Mouse (Mus musculus): ENCODE measurements at regions not wholly inside any gene's neighbourhood (a gene's known extent, or its start where the extent isn't known, plus 50 kb on each side); places are given as distances from the start of the nearest gene placed in this dataset.

DNA sequence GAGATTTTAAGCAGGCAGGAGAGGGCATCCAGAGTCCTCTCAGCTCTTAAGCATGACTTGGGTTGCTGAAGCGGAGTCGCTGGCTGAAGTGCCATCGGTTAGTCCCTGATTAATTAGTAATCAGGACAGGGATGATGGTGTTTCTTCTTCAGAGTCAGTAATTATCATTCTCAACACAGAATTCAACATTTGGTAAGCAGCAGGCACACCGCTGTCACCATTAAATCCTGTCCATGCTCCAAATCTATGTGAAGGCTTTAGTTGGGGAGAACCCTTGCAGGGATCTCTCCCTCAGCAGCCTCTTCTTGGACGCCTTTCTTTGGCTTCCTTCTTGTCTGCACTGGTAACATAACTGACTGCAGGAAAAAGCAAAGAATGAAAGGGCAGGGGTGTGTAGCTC, 142.7 kb downstream of the 1190002N15Rik start:
- ATAC-seq (ENCODE audit: low FRiP score, low read depth) (no peak), DNase-seq (ENCODE audit: low spot score) (no peak)
- H3K27ac ChIP-seq (replicated peaks; ENCODE audit: low read depth, low read length), result no peak overlapping the region
- 89% methylated on average over 5 of the region's 5 CpGs for WGBS
- no peak overlapping the region for H3K9ac ChIP-seq (ENCODE audit: low read depth, low read length, severe bottlenecking)
- TF ChIP-seq POLR2A (IDR thresholded peaks at IDR 0.05; ENCODE audit: borderline replicate concordance, extremely low read depth, insufficient read depth, insufficient read length), result no peak
- H3K4me3 ChIP-seq (replicated peaks; ENCODE audit: low read length), result no peak overlapping the region
- no peaks in the 10 kb centered on the region for H3K9me3 ChIP-seq (ENCODE audit: control insufficient read depth, low read length)
- H3K36me3 ChIP-seq (ENCODE audit: control insufficient read depth, insufficient read depth, low read length), result no peaks in the 10 kb centered on the region
- no peaks in the 10 kb centered on the region for H3K4me1 ChIP-seq (ENCODE audit: control insufficient read depth, insufficient read depth, low read length)
- H3K4me2 ChIP-seq (replicated peaks; ENCODE audit: low read depth, low read length, severe bottlenecking), result no peak overlapping the region
- no peaks in the 10 kb centered on the region for H3K27me3 ChIP-seq (ENCODE audit: control insufficient read depth, insufficient read depth, low read length)

DNA sequence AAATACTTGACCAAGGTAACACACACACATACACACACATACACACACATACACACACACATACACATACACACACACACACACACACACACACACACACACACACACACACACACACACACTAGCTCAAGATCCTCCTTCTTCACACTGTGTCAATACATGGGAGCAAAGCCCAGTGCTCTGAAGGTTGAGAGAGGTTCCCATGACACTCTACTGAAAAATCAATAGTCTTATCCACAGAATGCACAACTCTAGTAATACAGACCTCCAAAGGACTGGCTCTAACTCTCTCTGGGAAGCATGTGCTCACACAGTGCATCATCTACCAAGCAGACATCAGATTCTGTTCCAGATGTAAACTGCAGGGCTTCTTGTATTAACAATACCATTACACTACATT, 151.7 kb downstream of the 1190002N15Rik start:
- Histone ChIP-seq H3K27ac (replicated peaks; ENCODE audit: low read depth, low read length) (no peak overlapping the region), H3K4me1 (ENCODE audit: control insufficient read depth, insufficient read depth, low read length) (no peaks in the 10 kb centered on the region), H3K9ac (ENCODE audit: low read depth, low read length, severe bottlenecking) (no peak overlapping the region), H3K4me2 (replicated peaks; ENCODE audit: low read depth, low read length, severe bottlenecking) (no peak overlapping the region), H3K9me3 (ENCODE audit: control insufficient read depth, low read length) (no peaks in the 10 kb centered on the region), H3K36me3 (ENCODE audit: control insufficient read depth, insufficient read depth, low read length) (no peaks in the 10 kb centered on the region), H3K27me3 (ENCODE audit: control insufficient read depth, insufficient read depth, low read length) (no peaks in the 10 kb centered on the region), H3K4me3 (replicated peaks; ENCODE audit: low read length) (no peak overlapping the region)
- DNase-seq (ENCODE audit: low spot score) (no peak), ATAC-seq (ENCODE audit: low FRiP score, low read depth) (no peak)
- no peak for TF ChIP-seq POLR2A (IDR thresholded peaks at IDR 0.05; ENCODE audit: borderline replicate concordance, extremely low read depth, insufficient read depth, insufficient read length)

DNA sequence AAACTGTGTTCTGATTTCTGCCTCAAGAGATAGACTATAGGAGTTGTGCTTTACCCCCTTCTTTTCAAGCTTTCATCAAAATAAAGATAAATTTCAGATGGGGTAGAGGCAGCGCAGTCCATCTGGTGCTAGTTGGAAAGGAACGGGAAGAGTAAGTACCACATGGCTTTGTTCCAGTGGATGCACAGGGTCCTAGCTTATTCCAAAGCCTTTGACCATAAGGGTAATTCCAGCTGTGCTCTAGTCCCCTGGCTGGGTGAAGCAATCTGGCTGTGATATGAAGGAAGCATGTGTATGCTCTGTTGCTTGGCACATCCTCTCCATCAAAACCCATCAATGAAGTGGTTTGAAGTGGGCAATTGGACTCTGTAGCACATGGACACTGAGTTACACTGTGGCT, 155.6 kb downstream of the 1190002N15Rik start:
- Histone ChIP-seq H3K4me3 (replicated peaks; ENCODE audit: low read length) (no peak overlapping the region), H3K9ac (ENCODE audit: low read depth, low read length, severe bottlenecking) (no peak overlapping the region), H3K9me3 (ENCODE audit: control insufficient read depth, low read length) (no peaks in the 10 kb centered on the region), H3K36me3 (ENCODE audit: control insufficient read depth, insufficient read depth, low read length) (no peaks in the 10 kb centered on the region), H3K27me3 (ENCODE audit: control insufficient read depth, insufficient read depth, low read length) (no peaks in the 10 kb centered on the region), H3K27ac (replicated peaks; ENCODE audit: low read depth, low read length) (no peak overlapping the region), H3K4me1 (ENCODE audit: control insufficient read depth, insufficient read depth, low read length) (0 out of 2 replicates have a peak, but pooled peaks cover 3% of the 10 kb centered on the region), H3K4me2 (replicated peaks; ENCODE audit: low read depth, low read length, severe bottlenecking) (no peak overlapping the region)
- no peak for TF ChIP-seq POLR2A (IDR thresholded peaks at IDR 0.05; ENCODE audit: borderline replicate concordance, extremely low read depth, insufficient read depth, insufficient read length)
- ATAC-seq (ENCODE audit: low FRiP score, low read depth) (no peak), DNase-seq (ENCODE audit: low spot score) (no peak)
- WGBS, result 71% methylated on average over 2 of the region's 2 CpGs

DNA sequence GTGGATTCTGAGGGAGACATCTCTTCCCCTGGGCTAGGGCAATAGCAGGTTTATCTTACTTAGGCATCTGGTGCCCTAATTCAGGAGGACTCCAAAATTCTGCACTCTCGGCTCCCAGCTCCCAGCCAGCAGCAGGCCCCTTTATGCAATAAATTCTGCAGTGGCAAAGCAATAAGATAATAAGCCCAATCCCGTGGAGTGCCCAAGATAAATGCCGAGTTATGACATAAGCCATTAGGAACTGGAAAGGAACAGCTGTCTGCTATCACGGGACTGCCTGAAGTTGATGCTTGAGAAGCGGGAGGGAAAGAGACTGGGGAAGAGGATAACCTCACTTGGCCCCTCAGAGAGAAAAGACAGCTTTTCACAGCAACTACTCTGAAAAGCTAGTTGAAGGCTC, 159.0 kb downstream of the 1190002N15Rik start:
- Histone ChIP-seq H3K36me3 (ENCODE audit: control insufficient read depth, insufficient read depth, low read length) (no peaks in the 10 kb centered on the region), H3K9me3 (ENCODE audit: control insufficient read depth, low read length) (no peaks in the 10 kb centered on the region), H3K27me3 (ENCODE audit: control insufficient read depth, insufficient read depth, low read length) (no peaks in the 10 kb centered on the region), H3K9ac (ENCODE audit: low read depth, low read length, severe bottlenecking) (no peak overlapping the region), H3K4me1 (ENCODE audit: control insufficient read depth, insufficient read depth, low read length) (0 out of 2 replicates have a peak, but pooled peaks cover 3% of the 10 kb centered on the region), H3K4me3 (replicated peaks; ENCODE audit: low read length) (no peak overlapping the region), H3K27ac (replicated peaks; ENCODE audit: low read depth, low read length) (no peak overlapping the region), H3K4me2 (replicated peaks; ENCODE audit: low read depth, low read length, severe bottlenecking) (no peak overlapping the region)
- 42% methylated on average over 5 of the region's 5 CpGs for WGBS
- ATAC-seq (ENCODE audit: low FRiP score, low read depth) (no peak), DNase-seq (ENCODE audit: low spot score) (no peak)
- TF ChIP-seq POLR2A (IDR thresholded peaks at IDR 0.05; ENCODE audit: borderline replicate concordance, extremely low read depth, insufficient read depth, insufficient read length), result no peak

DNA sequence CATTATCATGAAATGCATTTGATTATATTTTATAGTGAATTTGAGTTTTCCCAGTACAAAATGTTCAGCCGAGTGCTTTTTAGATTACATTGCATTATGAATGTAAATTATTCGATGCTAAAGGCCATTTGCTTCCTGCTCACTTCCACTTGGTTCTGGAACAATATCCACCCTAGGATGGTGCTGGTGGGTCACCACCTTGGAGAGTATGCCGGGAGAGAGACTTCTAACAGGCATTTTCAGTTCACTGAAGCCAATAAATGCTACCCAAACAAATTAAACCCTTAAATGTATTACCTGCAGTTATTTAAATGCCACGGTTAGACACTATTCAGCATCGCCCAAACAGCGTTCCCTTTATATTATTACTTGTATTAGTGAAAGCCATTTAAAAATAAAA, 159.6 kb downstream of the 1190002N15Rik start:
- ATAC-seq (ENCODE audit: low FRiP score, low read depth) (no peak), DNase-seq (ENCODE audit: low spot score) (no peak)
- 65% methylated on average over 6 of the region's 6 CpGs for WGBS
- Histone ChIP-seq H3K36me3 (ENCODE audit: control insufficient read depth, insufficient read depth, low read length) (no peaks in the 10 kb centered on the region), H3K4me2 (replicated peaks; ENCODE audit: low read depth, low read length, severe bottlenecking) (no peak overlapping the region), H3K9ac (ENCODE audit: low read depth, low read length, severe bottlenecking) (no peak overlapping the region), H3K4me1 (ENCODE audit: control insufficient read depth, insufficient read depth, low read length) (0 out of 2 replicates have a peak, but pooled peaks cover 3% of the 10 kb centered on the region), H3K27ac (replicated peaks; ENCODE audit: low read depth, low read length) (no peak overlapping the region), H3K27me3 (ENCODE audit: control insufficient read depth, insufficient read depth, low read length) (no peaks in the 10 kb centered on the region), H3K9me3 (ENCODE audit: control insufficient read depth, low read length) (no peaks in the 10 kb centered on the region), H3K4me3 (replicated peaks; ENCODE audit: low read length) (no peak overlapping the region)
- TF ChIP-seq POLR2A (IDR thresholded peaks at IDR 0.05; ENCODE audit: borderline replicate concordance, extremely low read depth, insufficient read depth, insufficient read length), result no peak

All from limb, embryonic 14.5 days (tissue).